Mouse (Mus musculus) left cerebral cortex, adult 2 months (tissue): ENCODE results near the gene Rad21l. TPM values are rescaled to one million over a fixed set of nuclear protein-coding genes. Genes with fewer than 3 reads are reported as not detected.

Experiments used
- DNase-seq, 2 experiments: peaks; one replicate each; pipeline ENCODE4 v3.0.0; 2021 to 2022; ENCODE audit warnings: low spot score in 2 of 2, mixed read lengths in 1 of 2; ENCODE audit errors: extremely low spot score in 1 of 2
- H3K27ac ChIP-seq: fragments of 200-600 bp; 2 replicates; pipeline ENCODE4 v1.8.1; 2022
- H3K4me3 ChIP-seq: fragments of 200-600 bp; 2 replicates; pipeline ENCODE4 v1.8.1; 2022
- CTCF ChIP-seq: fragments of 200-600 bp; IDR thresholded peaks from 2 replicates; pipeline ENCODE4 v1.8.1; 2022; ENCODE audit warnings: antibody characterized with exemption, mild to moderate bottlenecking, moderate library complexity
- intact Hi-C: fragments of 180-260 bp; cut with DNase I; formaldehyde crosslinking; loops from one replicate; pipeline ENCODE4 v1.15.1; 2025
- long read RNA-seq, 2 experiments: library from polyadenylated mRNA; stranded (forward); transcript quantifications; one replicate each; pipeline ENCODE4 v2.0.0; 2021; ENCODE audit warnings: borderline mapping rate in 2 of 2
- total RNA-seq, 2 experiments: library from RNA; stranded (reverse); gene quantifications; 2 replicates each; pipeline ENCODE4 v1.2.3; 2021

Rad21l gene
- 1 to 10 TPM in 1 of 2 experiments, under 1 TPM in 1; 0.75 to 1.2 TPM for total RNA-seq
- long read RNA-seq, experiment 1, partial matches to known transcripts = 0 of 1 reads
- long read RNA-seq, experiment 1, other reads (novel, unspliced or antisense) = 1 of 1 reads
- long read RNA-seq, experiment 2 = 0 reads

DNA sequence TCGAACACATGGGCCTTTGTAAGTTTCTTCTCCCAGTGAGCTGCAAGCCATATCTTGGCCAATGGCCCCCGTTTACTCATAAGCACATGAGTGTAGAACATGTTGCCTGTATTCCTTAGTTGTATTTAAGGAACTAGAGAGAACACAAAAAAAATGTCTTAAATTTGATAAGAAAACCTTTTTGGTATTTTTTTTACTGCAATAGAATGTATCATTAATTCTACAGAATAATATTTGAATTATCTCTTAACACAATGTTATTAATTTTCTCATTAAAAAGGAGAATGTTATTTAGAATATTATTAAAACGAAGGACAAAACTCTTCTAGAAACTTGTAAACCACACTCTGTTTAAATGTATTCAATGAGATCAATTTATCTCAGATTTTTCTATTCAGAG is at the start of gene Rad21l:
Gene Rad21l (minus strand): TSS at position 101 of the 400 bp plus-strand sequence.
- no peak for TF ChIP-seq CTCF

DNA sequence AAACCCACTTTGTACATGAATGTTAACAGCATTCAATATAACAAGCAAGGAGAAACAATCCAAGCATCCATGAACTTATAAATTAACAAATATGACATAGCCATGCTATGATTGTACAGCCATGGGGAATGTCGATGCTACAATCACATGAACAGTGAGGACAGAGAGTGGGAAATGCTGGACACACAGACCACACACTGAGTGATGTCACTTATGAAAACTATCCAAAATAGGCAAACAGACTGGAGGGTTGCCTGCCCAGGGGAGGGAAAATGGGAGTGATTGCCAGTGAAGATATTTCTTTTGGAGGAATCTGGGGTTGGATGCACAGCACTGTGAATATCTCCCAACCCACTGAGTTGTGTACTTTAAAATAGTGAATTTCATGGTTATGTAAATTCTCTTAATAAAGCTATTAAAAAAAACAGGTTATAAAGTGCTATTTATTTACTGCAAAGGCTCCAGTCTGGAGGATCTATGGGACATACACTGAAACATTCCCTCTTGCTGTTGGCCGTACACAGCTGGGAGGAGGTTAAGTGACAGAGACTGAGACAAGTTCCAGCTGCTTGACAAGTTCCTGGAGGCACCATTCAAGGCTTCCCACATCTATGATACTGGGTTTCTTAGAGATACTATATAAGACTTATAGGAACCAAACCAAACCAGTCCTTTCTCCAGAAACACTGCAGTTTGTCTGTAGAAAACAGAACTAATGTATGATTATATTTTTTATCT is 48.2 kb upstream of the Rad21l start:
- no peak for TF ChIP-seq CTCF
- DNase-seq = no peak
- intact Hi-C loops = loop anchor here (5.0 kb wide), 1 partner anchor 84 kb away; the partner anchor contains the start of gene Snph
- Histone ChIP-seq H3K4me3 (no peak overlapping the region), H3K27ac (peak overlapping the region; percentile 71; the same call in 1 of the 2 replicates)

More for the DNA sequence above, at the start of gene Rad21l:
- no peak for DNase-seq
- H3K27ac ChIP-seq = no peak within 1 kb of the TSS
- no peak within 1 kb of the TSS for H3K4me3 ChIP-seq
- intact Hi-C loops = no loop called here

DNA sequence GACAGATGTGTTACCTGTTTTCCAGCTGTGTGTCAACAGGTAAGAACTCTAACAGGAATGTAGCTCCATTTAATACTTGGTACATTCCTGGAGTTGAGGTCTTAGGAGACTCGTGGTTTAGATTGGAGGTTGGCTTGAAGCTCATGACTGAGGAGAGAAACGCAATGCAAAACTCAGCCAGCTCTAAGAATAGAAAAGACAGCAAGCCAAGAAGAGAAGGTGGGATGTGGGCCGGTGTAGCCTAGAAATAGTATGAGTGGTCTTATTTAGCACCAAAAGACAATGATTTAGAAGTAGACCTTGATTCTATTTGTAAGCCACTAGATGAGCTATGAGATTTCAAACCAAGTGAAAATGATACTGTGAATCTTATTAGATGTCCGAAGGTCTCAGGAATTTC is 47.2 kb upstream of the Rad21l start:
- intact Hi-C loops = loop anchor here (5.0 kb wide), 1 partner anchor 83 kb away; the partner anchor contains the start of gene Snph

DNA sequence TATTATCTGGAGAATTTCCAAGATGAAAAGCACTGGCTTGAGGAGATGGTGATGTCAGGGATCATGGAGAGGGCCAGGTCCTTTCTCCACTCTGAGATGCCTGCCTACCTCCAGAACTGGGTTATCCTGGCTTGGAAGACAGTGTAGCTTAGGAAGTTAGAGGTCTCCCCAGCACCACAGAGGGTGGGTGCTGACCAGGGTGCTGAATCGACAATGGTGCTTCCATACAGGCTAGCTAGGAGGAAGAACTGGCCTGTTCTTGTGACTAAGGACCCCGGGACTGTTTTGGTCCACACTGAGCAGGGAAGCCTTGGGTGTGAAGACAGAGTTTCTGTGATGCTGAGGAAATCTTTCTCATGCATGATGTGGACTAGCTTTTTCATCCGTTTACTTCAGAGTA is 44.3 kb upstream of the Rad21l start:
- intact Hi-C loops = no loop called here
- Histone ChIP-seq H3K27ac (no peak overlapping the region), H3K4me3 (no peak overlapping the region)
- no peak for DNase-seq
- TF ChIP-seq CTCF = no peak

More for the DNA sequence above, 47.2 kb upstream of the Rad21l start:
- peak overlapping the region; percentile 71; the same call in 1 of the 2 replicates for H3K27ac ChIP-seq
- H3K4me3 ChIP-seq = no peak overlapping the region
- no peak for TF ChIP-seq CTCF
- DNase-seq = no peak

DNA sequence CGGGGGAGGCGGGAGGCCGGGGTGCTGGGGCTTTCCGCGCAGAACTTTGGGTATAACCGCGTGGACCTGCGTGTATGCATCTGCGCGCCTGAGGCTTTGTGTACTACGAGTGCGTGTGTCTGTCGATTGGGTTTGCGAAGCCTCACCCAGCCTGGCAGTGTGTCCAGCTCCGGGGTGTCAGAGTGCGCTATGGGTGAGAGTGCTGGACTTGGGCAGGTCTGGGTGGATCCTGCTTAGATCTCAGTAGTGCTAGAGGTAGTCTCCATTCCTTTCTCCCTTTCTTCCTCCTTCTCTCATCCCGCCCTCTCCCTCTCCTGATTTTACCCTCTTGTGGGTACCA is 34.5 kb upstream of the Rad21l start:
- Histone ChIP-seq H3K4me3 (peak overlapping the region; percentile 78), H3K27ac (peak overlapping the region; percentile 85)
- intact Hi-C loops = loop anchor here (5.0 kb wide), 1 partner anchor 71 kb away; the partner anchor contains the start of gene Snph
- peak in 1 of 2 experiments; percentile 31 for DNase-seq
- no peak for TF ChIP-seq CTCF

DNA sequence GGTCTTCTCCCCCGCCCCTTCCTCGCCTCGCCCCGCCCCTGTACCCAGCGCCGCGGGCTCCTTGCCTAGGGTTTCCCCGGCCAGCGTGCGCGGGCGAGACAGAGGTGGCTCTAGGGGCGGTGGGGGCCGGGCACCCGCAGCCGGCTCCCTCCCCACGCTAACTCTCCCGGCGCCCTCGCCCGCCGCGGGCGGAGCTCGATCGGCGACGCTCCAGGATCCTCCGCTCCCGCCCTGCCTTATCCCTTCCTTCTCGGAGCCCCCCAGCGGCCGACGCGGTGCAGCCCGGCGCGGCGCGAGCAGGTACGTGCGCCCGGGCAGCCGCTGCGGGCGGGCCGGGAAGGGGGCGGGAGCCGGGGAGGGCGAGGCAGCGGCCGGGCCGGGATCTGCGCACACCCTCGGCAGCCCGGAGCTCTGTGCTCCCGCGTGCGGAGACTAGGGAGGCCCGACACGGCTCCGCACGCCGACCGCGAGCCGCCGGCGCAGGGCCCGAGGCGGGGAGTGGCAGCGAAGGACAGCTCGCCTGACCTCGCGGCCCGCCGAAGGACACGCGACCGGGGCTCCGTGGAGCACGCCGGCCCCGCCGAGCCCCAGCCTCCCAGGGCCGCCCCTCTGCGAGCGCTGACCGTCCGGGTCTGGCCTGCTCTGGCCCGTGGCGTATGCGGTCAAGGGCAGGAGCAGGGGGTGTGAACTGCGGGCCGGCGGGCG is 34.0 kb upstream of the Rad21l start:
- peak; percentile 31 for TF ChIP-seq CTCF
- Histone ChIP-seq H3K4me3 (peak overlapping the region; percentile 78), H3K27ac (peak overlapping the region; percentile 85)
- DNase-seq = peak; percentile 62 to 69
- intact Hi-C loops = loop anchor here (5.0 kb wide), 1 partner anchor 70 kb away; the partner anchor contains the start of gene Snph

DNA sequence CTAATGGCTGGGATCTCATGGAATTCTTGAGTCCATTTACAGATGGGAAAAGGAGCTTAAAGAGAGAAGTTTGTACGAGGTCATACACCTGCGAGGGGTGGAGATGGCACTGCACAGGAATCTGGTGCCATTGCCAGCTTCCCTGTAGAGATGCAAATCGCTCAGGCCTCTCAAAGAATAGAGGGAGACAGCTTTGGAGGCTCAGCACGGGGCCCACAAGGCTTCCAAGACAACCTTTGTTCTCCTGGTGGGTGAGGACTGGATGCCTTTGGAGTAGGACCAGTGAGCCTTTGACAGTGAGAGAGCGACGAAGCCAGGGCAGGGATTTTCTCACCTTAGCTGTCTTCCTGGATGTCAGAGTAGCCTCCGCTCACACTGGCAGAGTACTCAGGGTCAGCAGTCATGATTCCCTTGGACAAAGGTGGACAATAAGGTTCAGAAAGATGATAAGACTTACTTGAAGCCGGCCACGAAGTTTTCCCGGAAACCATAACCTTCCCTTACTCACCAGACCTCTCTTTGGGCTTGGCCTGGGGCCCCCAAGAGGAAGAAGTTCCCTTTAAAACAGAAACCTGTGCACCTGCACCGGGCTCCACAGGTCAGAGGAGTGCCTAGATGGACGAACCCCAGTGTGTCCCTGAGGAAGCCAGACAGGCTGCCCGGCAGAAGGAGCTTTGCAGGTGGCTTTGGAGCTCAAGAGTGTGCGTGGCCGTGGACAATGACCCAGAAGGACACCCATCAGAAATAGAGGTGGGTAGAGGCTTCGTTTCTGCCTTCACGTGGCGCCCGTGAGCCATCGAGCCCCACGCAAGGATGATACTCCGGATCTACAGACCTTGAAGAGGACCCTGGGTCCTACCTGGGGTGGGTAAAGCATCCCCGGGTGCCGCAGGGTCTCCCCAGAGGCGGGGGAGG is 33.2 kb upstream of the Rad21l start, which contains the start of gene Tmem74b:
Gene Tmem74b (plus strand): TSS at position 778 of the 915 bp plus-strand sequence.
- Histone ChIP-seq H3K27ac (peak within 1 kb of the TSS; percentile 85), H3K4me3 (peak within 1 kb of the TSS; percentile 78)
- intact Hi-C loops = loop anchor here (5.0 kb wide), 1 partner anchor 69 kb away; the partner anchor contains the start of gene Snph
- no peak for TF ChIP-seq CTCF
- no peak for DNase-seq

DNA sequence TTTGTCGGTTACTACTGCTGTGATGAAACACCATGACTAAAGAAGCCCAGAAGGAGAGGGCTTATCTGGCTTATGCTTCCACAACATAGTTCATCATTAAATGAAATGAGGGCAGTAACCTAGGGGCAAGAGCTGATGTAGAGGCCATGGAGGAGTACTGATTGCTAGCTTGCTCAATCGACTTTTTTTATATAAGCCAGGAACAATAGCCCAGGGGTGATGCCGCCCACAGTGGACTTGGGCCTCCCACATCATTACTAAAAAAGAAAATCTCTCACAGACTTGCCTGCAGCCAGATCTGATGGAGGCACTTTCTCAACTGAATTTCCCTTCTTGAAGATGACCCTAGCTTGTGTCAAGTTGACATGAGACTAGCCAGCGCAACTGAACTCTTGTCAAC is 14.6 kb upstream of the Rad21l start:
- DNase-seq = no peak
- Histone ChIP-seq H3K27ac (no peak overlapping the region), H3K4me3 (no peak overlapping the region)
- no peak for TF ChIP-seq CTCF
- intact Hi-C loops = loop anchor here (5.0 kb wide), 1 partner anchor 171 kb away; no protein-coding TSS in a partner anchor

DNA sequence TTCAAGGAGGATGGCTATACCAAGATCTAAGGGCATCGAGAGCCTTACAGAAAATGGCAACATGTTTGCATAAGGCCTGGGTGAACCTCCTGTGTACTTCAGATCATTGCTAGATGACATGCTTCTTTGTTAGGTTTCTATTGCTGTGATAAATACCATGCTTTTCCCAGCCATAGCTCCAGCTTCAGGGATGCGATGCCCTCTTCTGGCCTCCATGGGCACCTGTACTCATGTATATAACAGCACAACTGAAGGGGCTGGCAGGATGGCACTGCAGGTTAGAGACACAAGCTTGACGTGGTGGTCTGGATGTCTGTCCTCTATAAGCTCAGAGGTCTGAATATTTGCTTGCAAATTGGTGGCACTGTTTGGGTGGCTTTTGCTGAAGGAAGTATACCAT is 14.0 kb upstream of the Rad21l start:
- DNase-seq = peak in 1 of 2 experiments; percentile 18
- TF ChIP-seq CTCF = peak; percentile 58
- intact Hi-C loops = loop anchor here (5.0 kb wide), 1 partner anchor 170 kb away; no protein-coding TSS in a partner anchor
- no peak overlapping the region for H3K27ac ChIP-seq
- no peak overlapping the region for H3K4me3 ChIP-seq

DNA sequence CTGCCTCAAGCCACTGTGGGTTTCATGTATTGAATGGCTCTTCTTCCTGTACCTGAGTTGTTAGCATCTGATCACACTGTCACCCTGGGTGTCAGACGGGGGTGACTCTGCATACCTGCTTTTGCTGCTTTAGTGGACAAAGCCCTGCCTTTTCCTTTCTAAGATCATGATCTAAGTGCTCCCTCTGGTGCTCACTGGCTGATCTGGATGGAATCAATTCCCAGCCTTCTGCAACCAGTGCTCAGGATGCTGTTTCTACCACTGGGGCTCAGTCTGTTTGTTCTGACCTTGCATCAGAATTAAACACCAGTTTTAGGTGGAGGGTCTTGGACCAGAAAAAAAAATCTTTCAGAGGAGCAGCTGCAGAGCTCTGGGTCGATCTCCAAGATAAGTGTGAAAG is 7.9 kb upstream of the Rad21l start:
- peak; percentile 47 for TF ChIP-seq CTCF
- intact Hi-C loops = loop anchor here (1.0 to 5.0 kb wide), 2 partner anchors 101 to 184 kb away; partner anchors contain the start of gene Nsfl1c
- no peak for DNase-seq
- Histone ChIP-seq H3K4me3 (no peak overlapping the region), H3K27ac (no peak overlapping the region)

DNA sequence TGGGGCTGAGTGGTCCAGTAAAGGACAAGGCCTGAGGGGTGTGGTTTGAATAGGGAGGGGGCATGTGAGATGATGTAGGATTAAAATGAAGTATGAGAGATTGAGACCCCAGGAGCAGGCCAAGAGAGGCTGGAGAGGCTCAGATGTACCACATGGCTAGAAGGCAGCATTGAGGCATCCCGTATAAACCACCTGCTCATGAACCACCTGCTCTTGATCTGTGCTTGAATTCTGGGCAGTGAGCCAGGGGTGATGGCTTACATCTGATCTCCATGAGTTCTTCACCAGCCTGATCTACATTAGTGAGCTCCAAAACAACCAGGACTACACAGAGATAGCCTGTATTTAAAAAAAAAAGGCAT is 2.6 kb upstream of the Rad21l start:
- intact Hi-C loops = no loop called here
- DNase-seq = no peak
- no peak for TF ChIP-seq CTCF
- no peak overlapping the region for H3K4me3 ChIP-seq
- no peak overlapping the region for H3K27ac ChIP-seq
